Mouse (Mus musculus) activated CD4-positive, CD25-positive, alpha-beta regulatory T cell (primary cell): ENCODE results near the gene Gm49387. TPM values are rescaled to one million over a fixed set of nuclear protein-coding genes. Genes with fewer than 3 reads are reported as not detected.

Source experiments
- polyA plus RNA-seq, 2 experiments: library from polyadenylated mRNA; unstranded; fragments of 100-300 nt; shearing (Covaris generic); gene quantifications; one replicate each; pipeline ENCODE4 v1.2.1; 2017

The Gm49387 gene
- polyA plus RNA-seq = 1 to 10 TPM in 1 of 2 experiments, not detected in 1; 1.8 TPM

DNA sequence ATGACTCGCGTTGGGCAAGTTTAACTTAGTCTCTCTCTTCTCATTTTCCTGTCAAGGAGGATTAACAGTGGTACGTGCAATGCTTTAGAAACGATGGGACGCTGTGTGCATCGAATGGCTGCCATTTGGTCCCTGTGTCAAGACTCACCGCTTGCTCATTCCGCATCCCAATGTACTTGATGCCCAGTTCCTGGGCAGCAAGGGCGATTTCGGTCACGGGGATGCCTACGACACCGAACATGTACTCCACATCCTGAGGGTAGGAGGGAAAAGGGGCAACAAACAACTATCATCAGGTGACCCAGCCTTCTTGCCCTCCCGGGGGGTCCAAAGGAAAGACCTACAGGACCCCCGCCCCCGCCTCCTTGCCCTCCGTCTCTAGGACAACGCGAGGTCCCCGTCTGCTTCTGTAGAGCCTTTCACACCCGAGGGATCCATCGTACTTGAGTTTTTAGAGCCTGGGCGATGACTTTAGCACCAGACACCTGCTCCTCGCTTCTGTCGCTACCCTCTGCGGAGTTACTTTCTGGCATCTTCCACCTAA, at the start of gene Gm49387:
Gene Gm49387, minus strand, starts transcription at position 533 of the 544 bp plus-strand sequence.

GRCm38 (mm10) chr14:31640890-31641505, 320 bp upstream of the Gm49387 start, which contains the start of the genes Btd and Hacl1:
TSS of gene Btd (plus strand) at chr14:31641028.
TSS of gene Hacl1 (minus strand) at chr14:31641286.

DNA sequence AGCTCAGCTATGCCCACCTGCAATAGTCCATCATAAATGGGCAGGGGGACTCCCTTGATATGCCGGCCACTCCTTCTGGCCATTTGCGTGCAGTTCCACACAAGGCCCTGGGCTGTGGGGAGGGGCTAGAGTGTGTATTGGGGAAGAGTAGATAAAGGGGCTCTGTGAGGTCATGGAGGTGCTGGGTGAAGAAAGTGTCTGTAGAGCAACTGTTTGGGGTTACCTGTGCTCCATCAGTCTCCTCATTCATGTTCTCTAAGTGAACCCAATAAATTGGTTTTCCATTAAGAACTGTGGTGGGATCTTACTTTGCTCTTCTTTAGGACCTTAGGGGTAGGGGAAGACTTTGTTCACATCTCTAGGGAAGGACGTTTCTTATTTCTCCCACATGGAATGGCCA, 49.4 kb downstream of the Gm49387 start, which contains the start of gene Colq:
Gene Colq, minus strand, starts transcription at position 101 of the 400 bp plus-strand sequence.

Other genes with a start within 250 kb of the Gm49387 start
- 100 to 1,000 TPM in 1 of 2 experiments, 10 to 100 TPM in 1; 50.2 to 124 TPM for gene Sh3bp5, start 204.8 kb downstream of the Gm49387 start, polyA plus RNA-seq
- gene Eaf1, start 146.5 kb downstream of the Gm49387 start, polyA plus RNA-seq = 10 to 100 TPM; 25.4 to 32.0 TPM
- 10 to 100 TPM; 53.0 to 73.7 TPM for gene Mettl6, start 145.8 kb downstream of the Gm49387 start, polyA plus RNA-seq
- gene Colq, start 49.5 kb downstream of the Gm49387 start, polyA plus RNA-seq = 10 to 100 TPM; 11.3 to 13.9 TPM
- gene Btd, start 150 bp upstream of the Gm49387 start, polyA plus RNA-seq = 10 to 100 TPM; 19.3 to 24.0 TPM
- gene Hacl1, start 408 bp upstream of the Gm49387 start, polyA plus RNA-seq = 10 to 100 TPM; 24.5 to 25.1 TPM
- 10 to 100 TPM in 1 of 2 experiments, 1 to 10 TPM in 1; 8.4 to 12.0 TPM for gene Ankrd28, start 189.8 kb upstream of the Gm49387 start, polyA plus RNA-seq